Mouse (Mus musculus): ENCODE measurements around the gene Foxl2.

DNA sequence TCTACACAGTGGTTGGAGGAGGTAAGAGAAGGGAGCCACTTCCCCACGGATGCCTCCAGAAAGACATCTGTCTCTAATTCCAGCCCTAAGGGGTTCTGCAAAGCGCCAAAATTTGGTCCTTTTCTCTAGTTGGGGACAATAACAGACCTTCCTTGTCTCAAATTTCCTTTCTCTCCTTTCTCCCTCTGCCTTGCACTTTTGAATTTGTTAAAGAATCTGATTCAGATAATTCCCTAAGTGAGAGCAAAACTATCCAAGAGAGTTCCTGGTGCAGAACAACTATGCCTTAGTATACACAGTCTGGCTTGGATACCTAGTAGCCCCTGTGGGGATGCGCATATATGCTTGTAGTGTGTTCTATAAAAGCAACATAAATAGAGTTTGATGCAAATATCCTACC lies 4.8 kb downstream of the Foxl2 start:
- no peak for TF ChIP-seq CTCF (IDR thresholded peaks at IDR 0.05; ENCODE audit: insufficient read depth, low read length)
- no peak for TF ChIP-seq POLR2A (IDR thresholded peaks at IDR 0.05; ENCODE audit: borderline replicate concordance, extremely low read depth, low read depth, low read length)
